ENCODE assay signal across 22 mouse cellular contexts in genomic region chr4:40227886-40228285, GRCm38 (mm10). TPM values are rescaled to one million over a fixed set of nuclear protein-coding genes. Genes with fewer than 3 reads are reported as not detected.
A peak's percentile ranks its signal among the peaks of the same experiment; 100 is the strongest.
DNase-seq lines count a peak whose midpoint lies in the region; TF ChIP-seq lines count a peak whose summit lies in the region.
"Had no signal": no experiment of that assay in that cellular context is flagged by ENCODE, and none has a peak within 500 bp of the region (broad histone marks: within the 10 kb centered on the region; RNA-seq: fewer than 3 reads in every experiment).

No protein-coding gene starts in this region.

- peak overlapping the region; percentile 64; the same call in 1 of the 2 replicates for H3K27ac ChIP-seq in ES-E14 (ENCODE audit: insufficient read depth, low read depth, low read length, poor library complexity, severe bottlenecking)
- H3K27ac ChIP-seq: embryonic facial prominence, embryonic 13.5 days; embryonic facial prominence, embryonic 15.5 days; forebrain, embryonic 10.5 days; forebrain, embryonic 12.5 days had no signal

- H3K9ac ChIP-seq in ES-E14 (ENCODE audit: insufficient read depth, low read depth, low read length, poor library complexity, severe bottlenecking), result 0 out of 2 replicates have a peak overlapping the region, but pooled peaks have one; percentile 17
- H3K9ac ChIP-seq: embryonic facial prominence, embryonic 13.5 days; embryonic facial prominence, embryonic 15.5 days; forebrain, embryonic 12.5 days had no signal

- H3K36me3 ChIP-seq in E14TG2a.4 (ENCODE audit: insufficient read depth, low read length), result peaks cover 21% of the 10 kb centered on the region
- no peaks in the 10 kb centered on the region; the same call in 1 of the 2 replicates for H3K36me3 ChIP-seq in ES-E14 (ENCODE audit: control insufficient read depth, insufficient read depth, low read length, poor library complexity, severe bottlenecking)
- H3K36me3 ChIP-seq: embryonic facial prominence, embryonic 13.5 days; embryonic facial prominence, embryonic 15.5 days; forebrain, embryonic 10.5 days; forebrain, embryonic 12.5 days had no signal

- no peaks in the 10 kb centered on the region for H3K9me3 ChIP-seq in E14TG2a.4 (ENCODE audit: low read length)
- no peaks in the 10 kb centered on the region for H3K9me3 ChIP-seq in ES-E14 (ENCODE audit: control insufficient read depth, insufficient read depth, low read depth, low read length)
- H3K9me3 ChIP-seq: embryonic facial prominence, embryonic 13.5 days; embryonic facial prominence, embryonic 15.5 days; forebrain, embryonic 10.5 days; forebrain, embryonic 12.5 days had no signal

- intact Hi-C loops in heart, postnatal 36 days (cut with DNase I), result no loop called here

- no peaks in the 10 kb centered on the region for H3K27me3 ChIP-seq in E14TG2a.4 (ENCODE audit: insufficient read depth, low read length)
- H3K27me3 ChIP-seq: CH12.LX; embryonic facial prominence, embryonic 13.5 days; embryonic facial prominence, embryonic 15.5 days; forebrain, embryonic 12.5 days had no signal

- TF ChIP-seq CTCF in E14TG2a.4 (conservative IDR thresholded peaks at IDR 0.05; ENCODE audit: low read length), result no peak

- H3K4me3 ChIP-seq in E14TG2a.4 (replicated peaks; ENCODE audit: low read length) (peak overlapping the region; percentile 55), ES-E14 (ENCODE audit: insufficient read depth in 1 of 2, low read depth in 1 of 2, low read length in 2 of 2, poor library complexity in 1 of 2, severe bottlenecking in 1 of 2) (0 out of 4 replicates have a peak overlapping the region, but pooled peaks of 1 of the 2 experiments have one; percentile 12)
- H3K4me3 ChIP-seq: embryonic facial prominence, embryonic 13.5 days; embryonic facial prominence, embryonic 15.5 days; erythroblast, embryonic 14.5 days; forebrain, embryonic 10.5 days; forebrain, embryonic 12.5 days had no signal

- in situ Hi-C loops in ES-E14 (cut with MboI; ENCODE audit: low sequenced_read_pairs in 2 of 2, unreplicated experiment in 2 of 2), result no loop called here

- peak; percentile 76 for DNase-seq in heart, adult 11 months
- no peak for DNase-seq in heart, postnatal 36 days
- no peak for DNase-seq in ES-E14 (ENCODE audit: low read depth, low spot score)
- DNase-seq in cerebellum, postnatal 25 days, result no peak
- DNase-seq in thymus, postnatal 25 days, result no peak
- DNase-seq: adrenal gland, adult 8-10 months; adrenal gland, postnatal 14 days; adrenal gland, postnatal 36 days; B cell, adult 2 months; cerebellum, adult 11-12 months; cerebellum, adult 2 months; cerebellum, adult 9-10 months; cerebellum, postnatal 10 days; cerebellum, postnatal 36 days; embryo, embryonic 11 days had no signal

- H3K4me1 ChIP-seq in E14TG2a.4 (replicated peaks; ENCODE audit: low read depth, low read length), result peaks cover 79% of the 10 kb centered on the region
- H3K4me1 ChIP-seq in ES-E14 (ENCODE audit: control insufficient read depth in 2 of 2, insufficient read depth in 2 of 2, low read length in 2 of 2, poor library complexity in 1 of 2), result peaks cover 2 to 5% of the 10 kb centered on the region in 2 experiments
- H3K4me1 ChIP-seq: embryonic facial prominence, embryonic 13.5 days; embryonic facial prominence, embryonic 15.5 days; forebrain, embryonic 10.5 days; forebrain, embryonic 12.5 days had no signal

TF ChIP-seq in ES-E14, 5 proteins besides CTCF, POLR2A, EP300 and RAD21:
- TF ChIP-seq ZC3H11A (IDR thresholded peaks at IDR 0.05; ENCODE audit: borderline replicate concordance, low read depth, low read length), result no peak
- TF ChIP-seq MAFK (IDR thresholded peaks at IDR 0.05; ENCODE audit: insufficient read depth, low read depth, low read length), result no peak
- TF ChIP-seq ZNF384 (IDR thresholded peaks at IDR 0.05; ENCODE audit: low read depth, low read length), result no peak
- TF ChIP-seq CHD2 (IDR thresholded peaks at IDR 0.05; ENCODE audit: low read depth, low read length), result no peak
- no peak for TF ChIP-seq HCFC1 (IDR thresholded peaks at IDR 0.05; ENCODE audit: borderline replicate concordance, insufficient read depth, low read length)

RNA-seq across cellular contexts. Expression of gene Ddx58, which starts 11.7 kb away (rescaled TPM):
- 10 to 100 TPM in 1 of 2 experiments, 1 to 10 TPM in 1; 8.0 to 10.3 TPM for total RNA-seq in heart, postnatal 36 days (2021)
- total RNA-seq in ES-E14 (2012; rRNA removed), result 14.5 and 19.0 TPM in 2 replicates

RNA-seq across cellular contexts. Expression of gene Smim27, which starts 41.5 kb away (rescaled TPM):
- 10 to 100 TPM; 42.8 to 49.0 TPM for total RNA-seq in heart, postnatal 36 days (2021)
- total RNA-seq in ES-E14 (2012; rRNA removed), result 2.1 and 3.9 TPM in 2 replicates

RNA-seq across cellular contexts. Expression of gene Topors, which starts 41.8 kb away (rescaled TPM):
- total RNA-seq in heart, postnatal 36 days (2021), result 10 to 100 TPM; 11.2 to 12.7 TPM
- 39.5 and 69.3 TPM in 2 replicates for total RNA-seq in ES-E14 (2012; rRNA removed)

RNA-seq across cellular contexts. Expression of gene Ndufb6, which starts 51.3 kb away (rescaled TPM):
- 100 to 1,000 TPM; 484 to 546 TPM for total RNA-seq in heart, postnatal 36 days (2021)
- 260 and 270 TPM in 2 replicates for total RNA-seq in ES-E14 (2012; rRNA removed)
